Mouse (Mus musculus) stomach, postnatal 0 days (tissue): ENCODE data around the gene Popdc3. TPM values are rescaled to one million over a fixed set of nuclear protein-coding genes. Genes with fewer than 3 reads are reported as not detected.

Experiments used
- ATAC-seq: fragments of 200-750 bp; cut with Nextera tagmentation; 2 replicates; pipeline ENCODE4 v1.8.0; 2017; ENCODE audit not compliant: low FRiP score, low TSS enrichment
- DNase-seq: peaks from one replicate; pipeline ENCODE4 v3.0.0-alpha.2; 2016; ENCODE audit warnings: low spot score
- H3K27ac ChIP-seq: fragments of 300-500 bp; sonication (generic); replicated peaks from 2 replicates; pipeline ENCODE4 v1.5.1; 2014; ENCODE audit warnings: mild to moderate bottlenecking, control low read depth
- H3K27me3 ChIP-seq: fragments of 300-500 bp; sonication (generic); 2 replicates; pipeline ENCODE4 v1.6.1; 2014; ENCODE audit warnings: low read length; ENCODE audit not compliant: control insufficient read depth, insufficient read depth
- H3K36me3 ChIP-seq: fragments of 300-500 bp; sonication (generic); 2 replicates; pipeline ENCODE4 v1.6.1; 2014; ENCODE audit warnings: low read length, mixed read lengths; ENCODE audit not compliant: control insufficient read depth, insufficient read depth
- H3K4me1 ChIP-seq: fragments of 300-500 bp; sonication (generic); replicated peaks from 2 replicates; pipeline ENCODE4 v1.6.1; 2014; ENCODE audit warnings: antibody characterized with exemption; ENCODE audit not compliant: control insufficient read depth, insufficient read depth
- H3K4me2 ChIP-seq: fragments of 300-500 bp; sonication (generic); replicated peaks from 2 replicates; pipeline ENCODE4 v1.6.1; 2014; ENCODE audit warnings: low read depth, mild to moderate bottlenecking, control low read depth, moderate library complexity
- H3K4me3 ChIP-seq: fragments of 300-500 bp; sonication (generic); 2 replicates; pipeline ENCODE4 v1.5.1; 2014; ENCODE audit warnings: low read depth, low read length, control low read depth
- H3K9ac ChIP-seq: fragments of 300-500 bp; sonication (generic); 2 replicates; pipeline ENCODE4 v1.6.1; 2014; ENCODE audit warnings: mild to moderate bottlenecking, low read length, control low read depth, mixed read lengths
- H3K9me3 ChIP-seq: fragments of 300-500 bp; sonication (generic); 2 replicates; pipeline ENCODE4 v1.6.1; 2016; ENCODE audit warnings: low read length; ENCODE audit not compliant: control insufficient read depth
- CTCF ChIP-seq: IDR thresholded peaks from 2 replicates; pipeline ENCODE4 v1.5.1; 2016; ENCODE audit warnings: antibody characterized with exemption, low read depth, mild to moderate bottlenecking, moderate library complexity
- EP300 ChIP-seq: optimal IDR thresholded peaks from 2 replicates; pipeline ENCODE3; 2016; ENCODE audit warnings: antibody characterized with exemption
- WGBS: fragments of 180-500 bp; shearing (Covaris S2); extraction: QIAGEN DNeasy Blood & Tissue Kit; methylation state at CpG from one replicate; pipeline ENCODE4 v1.1.7; 2014; 5-methylcytosine and 5-hydroxymethylcytosine counted together
- polyA plus RNA-seq: library from polyadenylated mRNA; unstranded; fragments of >200 nt; fragmentation: Nextera tagmentation; extraction: Ambion mirVana; gene quantifications from 2 replicates; pipeline ENCODE4 v1.2.1, GENCODE M21; 2015

Popdc3 gene
- polyA plus RNA-seq, 1 experiment from 2014 or later = 3.3 TPM

DNA sequence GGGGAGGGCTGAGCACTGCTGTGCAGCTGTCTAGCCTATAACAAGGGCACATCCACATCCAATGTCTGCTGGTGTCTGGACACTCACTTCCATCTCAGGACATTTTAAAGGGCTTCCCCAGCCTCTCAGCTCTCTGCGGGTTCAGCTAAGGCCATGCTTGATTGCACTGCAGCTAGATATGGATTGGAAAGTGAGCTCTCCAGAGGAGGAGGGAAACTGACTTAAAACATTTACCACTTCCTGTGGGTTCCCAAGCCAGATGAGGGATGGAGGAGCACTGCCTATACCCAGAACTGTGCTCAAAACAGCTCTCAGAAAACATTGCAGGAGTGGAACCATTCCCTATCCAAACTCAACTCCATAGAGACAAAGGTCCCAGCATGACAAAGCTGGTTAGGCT lies 82.6 kb downstream of the Popdc3 start:
- DNase-seq (no peak), ATAC-seq (no peak)
- Histone ChIP-seq H3K36me3 (no peaks in the 10 kb centered on the region), H3K27me3 (no peaks in the 10 kb centered on the region), H3K9me3 (no peaks in the 10 kb centered on the region), H3K4me2 (no peak overlapping the region), H3K27ac (no peak overlapping the region), H3K4me3 (no peak overlapping the region), H3K4me1 (no peaks in the 10 kb centered on the region), H3K9ac (no peak overlapping the region)
- WGBS = 79% methylated on average over 1 of the region's 1 CpGs
- TF ChIP-seq EP300 = no peak
- TF ChIP-seq CTCF = no peak

DNA sequence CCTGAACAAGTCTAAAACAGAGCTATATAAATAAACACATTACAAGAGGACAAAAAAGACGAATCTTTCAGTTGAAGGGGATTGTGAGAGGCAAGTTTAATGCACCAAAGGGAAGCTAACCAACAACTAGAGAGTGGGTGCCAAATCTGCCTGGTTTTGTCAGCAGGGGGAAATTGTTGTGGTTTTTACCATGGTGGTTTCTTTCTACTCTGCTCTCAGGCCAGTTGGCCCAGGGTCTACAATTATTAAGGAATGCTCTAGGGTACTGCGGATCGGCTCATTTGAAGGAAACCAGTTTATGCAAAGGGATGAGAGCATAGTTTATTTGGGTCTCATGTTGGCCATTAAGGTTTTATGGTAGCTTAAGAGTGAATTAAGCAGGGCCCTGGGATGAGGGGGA lies 84.2 kb downstream of the Popdc3 start:
- TF ChIP-seq EP300 (no peak), CTCF (no peak)
- Histone ChIP-seq H3K27ac (no peak overlapping the region), H3K4me3 (no peak overlapping the region), H3K4me1 (no peaks in the 10 kb centered on the region), H3K9me3 (no peaks in the 10 kb centered on the region), H3K9ac (no peak overlapping the region), H3K36me3 (no peaks in the 10 kb centered on the region), H3K4me2 (no peak overlapping the region), H3K27me3 (no peaks in the 10 kb centered on the region)
- WGBS = 56% methylated on average over 3 of the region's 3 CpGs
- no peak for DNase-seq
- ATAC-seq = no peak

DNA sequence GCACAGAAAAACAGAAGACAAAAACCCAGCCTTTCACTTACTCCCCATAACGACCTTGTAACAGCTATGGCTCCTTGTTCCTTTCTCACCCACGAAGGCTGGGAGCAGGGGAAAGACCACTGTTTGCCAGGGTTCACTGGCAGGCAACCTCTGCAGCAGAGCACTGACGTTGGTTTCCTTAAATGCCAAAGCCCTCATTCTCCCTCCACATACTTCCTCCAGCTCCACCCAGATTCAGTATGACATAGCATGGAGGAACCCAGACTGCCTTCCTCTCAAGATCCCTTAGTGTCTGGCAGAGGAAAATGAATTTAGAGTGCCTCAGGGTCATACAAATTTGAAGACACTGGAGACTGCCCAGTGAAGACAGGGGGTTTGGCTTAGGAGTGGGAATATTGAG lies 98.6 kb downstream of the Popdc3 start:
- ATAC-seq = no peak

DNA sequence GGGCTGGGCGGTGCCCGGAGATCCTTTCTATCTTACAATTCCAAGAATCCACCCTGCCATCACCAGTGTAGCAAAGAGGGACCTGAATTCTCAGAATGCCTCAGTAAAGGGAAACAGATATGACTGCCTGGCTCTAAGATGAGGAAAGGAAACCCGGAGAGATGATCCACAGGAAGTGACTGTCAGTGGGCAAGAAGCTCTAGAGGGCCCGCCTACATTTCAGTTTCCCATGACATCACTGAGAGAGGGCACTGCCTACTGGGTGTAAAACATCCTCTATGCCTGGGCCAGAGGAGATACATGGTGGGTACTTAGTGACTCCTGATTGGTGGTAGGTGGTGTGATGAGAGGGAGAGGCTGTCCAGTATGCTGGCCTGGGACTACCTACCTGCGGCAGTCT lies 99.1 kb downstream of the Popdc3 start:
- no peaks in the 10 kb centered on the region for H3K36me3 ChIP-seq
- H3K27me3 ChIP-seq = no peaks in the 10 kb centered on the region
- H3K4me1 ChIP-seq = no peaks in the 10 kb centered on the region
- H3K9me3 ChIP-seq = no peaks in the 10 kb centered on the region
- H3K9ac ChIP-seq = no peak overlapping the region
- no peak overlapping the region for H3K4me3 ChIP-seq
- no peak overlapping the region for H3K27ac ChIP-seq
- no peak overlapping the region for H3K4me2 ChIP-seq
- no peak for DNase-seq
- 81% methylated on average over 5 of the region's 5 CpGs for WGBS
- ATAC-seq = no peak
- no peak for TF ChIP-seq CTCF
- no peak for TF ChIP-seq EP300

More for the DNA sequence above, 98.6 kb downstream of the Popdc3 start:
- no peak for TF ChIP-seq EP300
- TF ChIP-seq CTCF = no peak
- Histone ChIP-seq H3K27ac (no peak overlapping the region), H3K9me3 (no peaks in the 10 kb centered on the region), H3K4me3 (no peak overlapping the region), H3K4me1 (no peaks in the 10 kb centered on the region), H3K4me2 (no peak overlapping the region), H3K9ac (no peak overlapping the region), H3K27me3 (no peaks in the 10 kb centered on the region), H3K36me3 (no peaks in the 10 kb centered on the region)
- no peak for DNase-seq
- WGBS = 46% methylated on average over 3 of the region's 3 CpGs

DNA sequence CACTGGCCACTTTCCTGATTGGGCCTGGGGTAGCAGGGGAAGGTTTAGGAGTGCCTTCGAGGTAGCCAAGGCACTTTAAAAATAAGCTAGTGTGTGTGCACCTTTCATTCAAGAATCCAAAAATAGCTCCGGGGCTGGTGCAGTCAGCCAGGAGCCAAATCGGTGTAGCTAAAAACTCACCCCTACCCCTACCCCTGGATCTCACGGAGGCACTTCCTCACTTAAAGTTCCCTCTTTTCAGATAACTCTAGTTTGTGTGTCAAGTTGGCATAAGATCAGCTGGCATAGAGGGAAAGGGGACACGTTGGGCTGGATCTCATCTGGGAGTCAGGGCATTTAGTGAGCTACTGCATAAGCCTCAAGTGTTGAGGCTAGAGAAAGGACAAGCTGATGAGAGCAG lies 107.8 kb downstream of the Popdc3 start:
- no peaks in the 10 kb centered on the region for H3K36me3 ChIP-seq
- no peak for TF ChIP-seq CTCF
- TF ChIP-seq EP300 = no peak
- no peaks in the 10 kb centered on the region; the same call in 1 of the 2 replicates for H3K27me3 ChIP-seq
- ATAC-seq (no peak), DNase-seq (no peak)
- no peaks in the 10 kb centered on the region for H3K9me3 ChIP-seq
- no peaks in the 10 kb centered on the region for H3K4me1 ChIP-seq
- 64% methylated on average over 5 of the region's 5 CpGs for WGBS
- H3K4me3 ChIP-seq = no peak overlapping the region
- no peak overlapping the region for H3K27ac ChIP-seq
- no peak overlapping the region for H3K9ac ChIP-seq
- H3K4me2 ChIP-seq = no peak overlapping the region

DNA sequence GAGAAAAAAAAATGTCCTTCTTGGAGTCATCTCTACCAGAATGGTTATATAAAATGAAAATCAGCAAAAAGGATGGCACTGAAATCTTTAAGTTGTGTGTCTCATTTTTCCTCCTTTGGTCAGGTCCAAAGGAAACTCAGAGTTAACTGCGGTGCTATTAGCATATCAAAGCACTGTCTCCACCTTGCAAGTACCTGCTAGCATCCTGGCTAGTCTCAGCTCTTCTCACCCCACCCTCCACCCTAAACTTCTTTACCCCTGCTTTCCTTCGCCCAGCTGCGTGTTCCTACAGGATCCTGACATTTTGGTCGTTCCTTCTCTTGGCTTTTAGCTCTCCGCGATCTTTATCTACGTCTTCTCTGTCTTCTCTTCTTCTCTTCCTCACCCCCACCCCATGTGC lies 110.5 kb downstream of the Popdc3 start:
- Histone ChIP-seq H3K27me3 (no peaks in the 10 kb centered on the region; the same call in 1 of the 2 replicates), H3K4me3 (no peak overlapping the region), H3K4me2 (no peak overlapping the region), H3K27ac (no peak overlapping the region), H3K4me1 (no peaks in the 10 kb centered on the region), H3K36me3 (no peaks in the 10 kb centered on the region), H3K9ac (no peak overlapping the region), H3K9me3 (no peaks in the 10 kb centered on the region)
- DNase-seq = no peak
- no peak for TF ChIP-seq EP300
- no peak for TF ChIP-seq CTCF
- 43% methylated on average over 7 of the region's 7 CpGs for WGBS
- no peak for ATAC-seq
